Mouse (Mus musculus): ENCODE results near the gene Pde8b. TPM values are rescaled to one million over a fixed set of nuclear protein-coding genes. Genes with fewer than 3 reads are reported as not detected.

Gene Pde8b
- polyA plus RNA-seq, 1 experiment = 0.06 TPM

- Histone ChIP-seq H3K36me3 (replicated peaks; ENCODE audit: low read length) (no peaks in the 10 kb centered on the region), H3K27me3 (replicated peaks) (peaks cover 17% of the 10 kb centered on the region), H3K4me3 (replicated peaks) (no peak overlapping the region), H3K4me1 (peaks cover 15% of the 10 kb centered on the region; the same call in 1 of the 2 replicates), H3K9me3 (peaks cover 17% of the 10 kb centered on the region)
- TF ChIP-seq FLI1 (IDR thresholded peaks at IDR 0.05; ENCODE audit: low read length) (no peak), GATA1 (IDR thresholded peaks at IDR 0.05; ENCODE audit: borderline replicate concordance, low read length) (no peak)
These were observed 176.5 kb downstream of the Pde8b start for GRCm38 (mm10) chr13:95073445-95074172.

- Histone ChIP-seq H3K36me3 (replicated peaks; ENCODE audit: low read length) (no peaks in the 10 kb centered on the region), H3K4me1 (0 out of 2 replicates have a peak, but pooled peaks cover 3% of the 10 kb centered on the region), H3K4me3 (replicated peaks) (no peak overlapping the region), H3K27me3 (replicated peaks) (peaks cover 13% of the 10 kb centered on the region), H3K9me3 (peaks cover 13% of the 10 kb centered on the region)
- TF ChIP-seq FLI1 (IDR thresholded peaks at IDR 0.05; ENCODE audit: low read length) (no peak), GATA1 (IDR thresholded peaks at IDR 0.05; ENCODE audit: borderline replicate concordance, low read length) (no peak)
These were observed 179.9 kb downstream of the Pde8b start for GRCm38 (mm10) chr13:95070268-95070667.

- no peaks in the 10 kb centered on the region for H3K36me3 ChIP-seq (replicated peaks; ENCODE audit: low read length)
- no peak for TF ChIP-seq GATA1 (IDR thresholded peaks at IDR 0.05; ENCODE audit: borderline replicate concordance, low read length)
- no peak for TF ChIP-seq FLI1 (IDR thresholded peaks at IDR 0.05; ENCODE audit: low read length)
- no peak overlapping the region for H3K4me3 ChIP-seq (replicated peaks)
These were observed 182.3 kb downstream of the Pde8b start for GRCm38 (mm10) chr13:95067854-95068253.

GRCm38 (mm10) chr13:95063390-95064017, 186.6 kb downstream of the Pde8b start:
- Histone ChIP-seq H3K36me3 (replicated peaks; ENCODE audit: low read length) (no peaks in the 10 kb centered on the region), H3K4me1 (0 out of 2 replicates have a peak, but pooled peaks cover 3% of the 10 kb centered on the region), H3K27me3 (replicated peaks) (peaks cover 10% of the 10 kb centered on the region), H3K4me3 (replicated peaks) (no peak overlapping the region), H3K9me3 (peaks cover 13% of the 10 kb centered on the region)
- TF ChIP-seq GATA1 (IDR thresholded peaks at IDR 0.05; ENCODE audit: borderline replicate concordance, low read length) = no peak
- no peak for TF ChIP-seq FLI1 (IDR thresholded peaks at IDR 0.05; ENCODE audit: low read length)

More at GRCm38 (mm10) chr13:95067854-95068253, 182.3 kb downstream of the Pde8b start:
- peaks cover 6% of the 10 kb centered on the region for H3K9me3 ChIP-seq
- 0 out of 2 replicates have a peak, but pooled peaks cover 3% of the 10 kb centered on the region for H3K4me1 ChIP-seq
- peaks cover 5% of the 10 kb centered on the region for H3K27me3 ChIP-seq (replicated peaks)

DNA sequence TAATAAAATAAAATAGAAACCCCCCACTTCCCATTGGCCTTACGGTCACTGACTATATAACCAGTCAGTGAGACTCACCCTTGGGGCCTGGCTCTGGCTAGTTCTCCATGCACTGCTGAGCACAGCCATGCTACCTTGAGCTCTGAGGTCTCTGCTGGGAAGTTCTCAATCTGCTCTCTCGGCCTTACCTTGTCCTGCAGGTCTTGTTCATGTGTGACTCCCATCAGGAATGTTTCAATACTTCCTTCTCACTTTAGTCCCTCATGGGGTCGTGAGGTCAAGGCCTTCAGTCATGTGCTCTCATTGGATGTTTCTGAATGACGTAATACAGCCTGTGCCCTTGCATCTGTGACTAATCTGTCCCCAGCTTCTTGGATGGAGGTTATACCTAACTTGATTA, 191.3 kb downstream of the Pde8b start:
- no peaks in the 10 kb centered on the region for H3K4me1 ChIP-seq
- H3K36me3 ChIP-seq (replicated peaks; ENCODE audit: low read length) = no peaks in the 10 kb centered on the region
- TF ChIP-seq GATA1 (IDR thresholded peaks at IDR 0.05; ENCODE audit: borderline replicate concordance, low read length) = no peak
- TF ChIP-seq FLI1 (IDR thresholded peaks at IDR 0.05; ENCODE audit: low read length) = no peak
- peaks cover 13% of the 10 kb centered on the region for H3K27me3 ChIP-seq (replicated peaks)
- peaks cover 6% of the 10 kb centered on the region; the same call in 1 of the 2 replicates for H3K9me3 ChIP-seq
- H3K4me3 ChIP-seq (replicated peaks) = no peak overlapping the region

DNA sequence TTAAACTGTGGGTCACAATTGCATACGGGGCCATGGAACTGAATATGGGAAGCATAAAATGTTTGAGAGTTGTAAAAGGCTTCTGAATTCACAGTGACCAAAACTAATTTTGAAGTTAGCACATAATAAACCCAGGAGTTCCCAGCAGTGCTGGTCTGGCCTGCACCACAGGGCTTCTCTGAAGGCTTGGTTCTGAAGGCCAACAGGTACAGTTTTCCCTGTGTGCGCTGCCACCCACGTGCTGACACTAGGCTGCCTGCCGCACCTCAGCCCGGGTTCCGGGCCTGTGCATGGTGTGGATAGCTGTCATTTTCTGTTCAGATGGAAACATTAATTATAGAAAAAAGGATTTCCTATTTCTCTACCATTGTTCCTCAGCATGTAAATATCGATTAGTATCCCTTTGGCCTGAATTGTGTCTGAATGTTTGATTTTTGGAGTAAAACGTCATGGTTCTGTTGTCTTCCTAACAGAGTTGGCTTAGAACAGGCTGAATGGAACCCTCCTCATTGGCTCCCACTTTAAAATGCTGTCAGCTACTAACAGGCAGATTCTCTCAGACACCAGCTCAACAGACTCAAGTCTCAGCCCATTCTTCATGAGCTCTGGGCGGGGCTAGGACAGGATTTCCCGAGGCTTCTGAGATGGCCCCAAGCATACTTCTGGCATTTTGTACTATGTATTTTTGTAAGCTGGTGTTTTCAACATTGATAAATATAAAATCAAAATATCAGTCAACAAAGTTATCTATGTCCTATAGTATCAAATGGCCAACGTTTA, 193.4 kb downstream of the Pde8b start:
- Histone ChIP-seq H3K36me3 (replicated peaks; ENCODE audit: low read length) (no peaks in the 10 kb centered on the region), H3K4me3 (replicated peaks) (no peak overlapping the region), H3K9me3 (peaks cover 4% of the 10 kb centered on the region; the same call in 1 of the 2 replicates), H3K4me1 (no peaks in the 10 kb centered on the region), H3K27me3 (replicated peaks) (peaks cover 18% of the 10 kb centered on the region)
- TF ChIP-seq FLI1 (IDR thresholded peaks at IDR 0.05; ENCODE audit: low read length) (no peak), GATA1 (IDR thresholded peaks at IDR 0.05; ENCODE audit: borderline replicate concordance, low read length) (no peak)

- Histone ChIP-seq H3K36me3 (replicated peaks; ENCODE audit: low read length) (no peaks in the 10 kb centered on the region), H3K27me3 (replicated peaks) (peaks cover 16% of the 10 kb centered on the region), H3K4me1 (no peaks in the 10 kb centered on the region), H3K4me3 (replicated peaks) (no peak overlapping the region), H3K9me3 (peaks cover 3% of the 10 kb centered on the region; the same call in 1 of the 2 replicates)
- no peak for TF ChIP-seq GATA1 (IDR thresholded peaks at IDR 0.05; ENCODE audit: borderline replicate concordance, low read length)
- no peak for TF ChIP-seq FLI1 (IDR thresholded peaks at IDR 0.05; ENCODE audit: low read length)
These were observed 194.3 kb downstream of the Pde8b start for GRCm38 (mm10) chr13:95055742-95056388.

GRCm38 (mm10) chr13:95052421-95052820, 197.7 kb downstream of the Pde8b start:
- no peak for TF ChIP-seq GATA1 (IDR thresholded peaks at IDR 0.05; ENCODE audit: borderline replicate concordance, low read length)
- no peak for TF ChIP-seq FLI1 (IDR thresholded peaks at IDR 0.05; ENCODE audit: low read length)
- Histone ChIP-seq H3K4me3 (replicated peaks) (no peak overlapping the region), H3K9me3 (peaks cover 8% of the 10 kb centered on the region), H3K36me3 (replicated peaks; ENCODE audit: low read length) (no peaks in the 10 kb centered on the region), H3K4me1 (no peaks in the 10 kb centered on the region), H3K27me3 (replicated peaks) (peaks cover 21% of the 10 kb centered on the region)

DNA sequence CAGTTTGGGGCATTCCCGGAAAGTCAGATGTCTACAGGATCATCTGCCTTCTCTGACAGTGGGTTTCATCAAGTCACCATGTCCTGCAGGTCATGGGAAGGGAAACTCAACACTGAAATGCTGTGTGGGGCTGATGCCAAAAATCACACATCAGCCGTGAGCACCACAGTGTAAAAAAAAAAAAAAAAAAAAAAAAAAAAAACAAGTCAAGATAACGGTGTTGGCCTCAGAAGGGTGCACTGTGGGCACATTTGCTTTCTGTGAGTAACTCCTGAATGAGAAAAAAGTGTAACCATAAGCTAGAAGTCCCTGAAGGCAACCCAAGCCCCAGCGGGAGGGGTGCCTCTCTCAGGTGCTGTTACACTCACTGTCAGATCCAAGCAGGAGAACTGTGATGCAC, 199.7 kb downstream of the Pde8b start:
- peaks cover 8% of the 10 kb centered on the region for H3K9me3 ChIP-seq

More for the DNA sequence above, 199.7 kb downstream of the Pde8b start:
- Histone ChIP-seq H3K27me3 (replicated peaks) (peaks cover 29% of the 10 kb centered on the region), H3K36me3 (replicated peaks; ENCODE audit: low read length) (no peaks in the 10 kb centered on the region), H3K4me1 (no peaks in the 10 kb centered on the region), H3K4me3 (replicated peaks) (no peak overlapping the region)
- TF ChIP-seq FLI1 (IDR thresholded peaks at IDR 0.05; ENCODE audit: low read length) (no peak), GATA1 (IDR thresholded peaks at IDR 0.05; ENCODE audit: borderline replicate concordance, low read length) (no peak)

All from megakaryocyte, embryonic 14.5 days (primary cell).